Mouse (Mus musculus) brain, embryonic 14.5 days (tissue): Measurements from ENCODE around the gene Kcnd3. TPM values are rescaled to one million over a fixed set of nuclear protein-coding genes. Genes with fewer than 3 reads are reported as not detected.
"Not testable (repeated sequence)": the region's sequence is repeated elsewhere in the genome, so short reads cannot be mapped to it uniquely, and the experiment has no call there.

Experiments
- DNase-seq: peaks from one replicate; pipeline ENCODE4 v3.0.0-alpha.2; 2011; ENCODE audit warnings: low read depth
- CTCF ChIP-seq: fragments of 200-500 bp; IDR thresholded peaks from 2 replicates; pipeline ENCODE4 v1.5.1; 2012; ENCODE audit warnings: inconsistent platforms, mild to moderate bottlenecking, moderate library complexity, borderline replicate concordance; ENCODE audit not compliant: insufficient read depth, insufficient read length; ENCODE audit errors: extremely low read depth
- POLR2A ChIP-seq: fragments of 200-500 bp; IDR thresholded peaks from 2 replicates; pipeline ENCODE4 v1.6.1; 2012; ENCODE audit warnings: mild to moderate bottlenecking, inconsistent platforms, borderline replicate concordance; ENCODE audit not compliant: poor library complexity, insufficient read depth, insufficient read length, severe bottlenecking; ENCODE audit errors: extremely low read depth
- polyA plus RNA-seq: library from polyadenylated mRNA; depleted of rRNA; stranded (reverse); fragments of >200 nt; gene quantifications from 2 replicates; pipeline ENCODE4 v1.2.3, GENCODE M21; 2012

Kcnd3 gene
- polyA plus RNA-seq, 1 experiment, result 32.0 TPM

GRCm38 (mm10) chr3:105698311-105698710 is 246.2 kb downstream of the Kcnd3 start:
- no peak for DNase-seq
- TF ChIP-seq CTCF, result no peak

- no peak for DNase-seq
- TF ChIP-seq CTCF, result no peak
- TF ChIP-seq POLR2A, result no peak
Measured at GRCm38 (mm10) chr3:105699241-105699933, 247.3 kb downstream of the Kcnd3 start.

- DNase-seq, result not testable (repeated sequence)
Measured at GRCm38 (mm10) chr3:105700786-105701185, 248.7 kb downstream of the Kcnd3 start.

GRCm38 (mm10) chr3:105701399-105701798 is 249.3 kb downstream of the Kcnd3 start:
- DNase-seq, result no peak
- TF ChIP-seq POLR2A (no peak), CTCF (no peak)

GRCm38 (mm10) chr3:105703571-105703970 is 251.4 kb downstream of the Kcnd3 start:
- DNase-seq, result no peak
- TF ChIP-seq CTCF, result no peak
- no peak for TF ChIP-seq POLR2A

- DNase-seq, result peak; percentile 96
- TF ChIP-seq CTCF (no peak), POLR2A (no peak)
Measured at GRCm38 (mm10) chr3:105704031-105705008, 252.2 kb downstream of the Kcnd3 start, which contains the start of gene Inka2. Gene Inka2 (plus strand): TSS chr3:105704599.

GRCm38 (mm10) chr3:105705061-105705549 is 253.0 kb downstream of the Kcnd3 start:
- no peak for TF ChIP-seq CTCF
- no peak for TF ChIP-seq POLR2A
- DNase-seq, result peak; percentile 88

GRCm38 (mm10) chr3:105705561-105705960 is 253.4 kb downstream of the Kcnd3 start:
- no peak for DNase-seq
- no peak for TF ChIP-seq CTCF
- TF ChIP-seq POLR2A, result no peak

- no peak for DNase-seq
- TF ChIP-seq POLR2A (no peak), CTCF (no peak)
Measured at GRCm38 (mm10) chr3:105706366-105707020, 254.4 kb downstream of the Kcnd3 start.

GRCm38 (mm10) chr3:105707590-105707989 is 255.5 kb downstream of the Kcnd3 start:
- DNase-seq, result no peak
- no peak for TF ChIP-seq POLR2A
- TF ChIP-seq CTCF, result no peak

GRCm38 (mm10) chr3:105710246-105710645 is 258.1 kb downstream of the Kcnd3 start:
- TF ChIP-seq POLR2A (no peak), CTCF (no peak)
- DNase-seq, result peak; percentile 77

GRCm38 (mm10) chr3:105711741-105712140 is 259.6 kb downstream of the Kcnd3 start:
- no peak for DNase-seq
- TF ChIP-seq POLR2A (no peak), CTCF (no peak)
